Mouse (Mus musculus): ENCODE measurements at regions not wholly inside any gene's neighbourhood (a gene's known extent, or its start where the extent isn't known, plus 50 kb on each side); places are given as distances from the start of the nearest gene placed in this dataset.

- TF ChIP-seq POLR2A (IDR thresholded peaks at IDR 0.05; ENCODE audit: low read depth, low read length), result no peak
- TF ChIP-seq CTCF (conservative IDR thresholded peaks at IDR 0.05; ENCODE audit: insufficient read depth, insufficient read length, low read depth, low read length), result no peak
Measured at GRCm38 (mm10) chr16:86826641-86827040, 527.3 kb upstream of the N6amt1 start.

Measured in kidney, adult 2 months (tissue).